Mouse (Mus musculus): ENCODE results near the gene Cox19. TPM values are rescaled to one million over a fixed set of nuclear protein-coding genes. Genes with fewer than 3 reads are reported as not detected.

Cox19 gene
- total and polyA plus RNA-seq, 2 experiments from 2014 or later: 79.4 to 95.5 TPM

- 82% methylated on average over 6 of the region's 6 CpGs for WGBS
- Histone ChIP-seq H3K9me3 (ENCODE audit: low read length) (no peaks in the 10 kb centered on the region), H3K9ac (replicated peaks; ENCODE audit: low read length, poor library complexity, severe bottlenecking) (no peak overlapping the region), H3K4me1 (ENCODE audit: insufficient read depth, low read length) (no peaks in the 10 kb centered on the region), H3K36me3 (ENCODE audit: insufficient read depth, low read length) (peaks cover 27% of the 10 kb centered on the region), H3K27ac (ENCODE audit: low read depth, low read length) (no peak overlapping the region), H3K27me3 (ENCODE audit: insufficient read depth, low read length) (no peaks in the 10 kb centered on the region), H3K4me3 (ENCODE audit: low read depth, low read length) (no peak overlapping the region), H3K4me2 (ENCODE audit: low read depth, low read length, poor library complexity, severe bottlenecking) (no peak overlapping the region)
- ATAC-seq (ENCODE audit: low FRiP score) (no peak), DNase-seq (ENCODE audit: low spot score) (no peak)
- TF ChIP-seq CTCF (IDR thresholded peaks at IDR 0.05): no peak
Measured at GRCm38 (mm10) chr5:139302101-139302500, 49.1 kb downstream of the Cox19 start.

- 79% methylated on average over 5 of the region's 5 CpGs for WGBS
- TF ChIP-seq CTCF (IDR thresholded peaks at IDR 0.05): no peak
- no peaks in the 10 kb centered on the region for H3K27me3 ChIP-seq (ENCODE audit: insufficient read depth, low read length)
- peaks cover 43% of the 10 kb centered on the region for H3K36me3 ChIP-seq (ENCODE audit: insufficient read depth, low read length)
- no peaks in the 10 kb centered on the region for H3K9me3 ChIP-seq (ENCODE audit: low read length)
- no peak overlapping the region for H3K4me2 ChIP-seq (ENCODE audit: low read depth, low read length, poor library complexity, severe bottlenecking)
- no peak overlapping the region for H3K27ac ChIP-seq (ENCODE audit: low read depth, low read length)
- no peak overlapping the region for H3K9ac ChIP-seq (replicated peaks; ENCODE audit: low read length, poor library complexity, severe bottlenecking)
- no peak for DNase-seq (ENCODE audit: low spot score)
- ATAC-seq (ENCODE audit: low FRiP score): no peak
- no peak overlapping the region for H3K4me3 ChIP-seq (ENCODE audit: low read depth, low read length)
- no peaks in the 10 kb centered on the region for H3K4me1 ChIP-seq (ENCODE audit: insufficient read depth, low read length)
Measured at GRCm38 (mm10) chr5:139297745-139298144, 53.5 kb downstream of the Cox19 start.

GRCm38 (mm10) chr5:139297092-139297491, 54.1 kb downstream of the Cox19 start:
- H3K9ac ChIP-seq (replicated peaks; ENCODE audit: low read length, poor library complexity, severe bottlenecking): no peak overlapping the region
- H3K4me2 ChIP-seq (ENCODE audit: low read depth, low read length, poor library complexity, severe bottlenecking): no peak overlapping the region
- TF ChIP-seq CTCF (IDR thresholded peaks at IDR 0.05): no peak
- peaks cover 45% of the 10 kb centered on the region for H3K36me3 ChIP-seq (ENCODE audit: insufficient read depth, low read length)
- 91% methylated on average over 10 of the region's 10 CpGs for WGBS
- no peaks in the 10 kb centered on the region for H3K4me1 ChIP-seq (ENCODE audit: insufficient read depth, low read length)
- H3K27me3 ChIP-seq (ENCODE audit: insufficient read depth, low read length): no peaks in the 10 kb centered on the region
- ATAC-seq (ENCODE audit: low FRiP score) (no peak), DNase-seq (ENCODE audit: low spot score) (no peak)
- no peak overlapping the region for H3K27ac ChIP-seq (ENCODE audit: low read depth, low read length)
- H3K4me3 ChIP-seq (ENCODE audit: low read depth, low read length): no peak overlapping the region
- H3K9me3 ChIP-seq (ENCODE audit: low read length): no peaks in the 10 kb centered on the region

- Histone ChIP-seq H3K4me1 (ENCODE audit: insufficient read depth, low read length) (no peaks in the 10 kb centered on the region), H3K4me2 (ENCODE audit: low read depth, low read length, poor library complexity, severe bottlenecking) (no peak overlapping the region), H3K27ac (ENCODE audit: low read depth, low read length) (no peak overlapping the region), H3K36me3 (ENCODE audit: insufficient read depth, low read length) (peaks cover 38% of the 10 kb centered on the region), H3K9ac (replicated peaks; ENCODE audit: low read length, poor library complexity, severe bottlenecking) (no peak overlapping the region), H3K4me3 (ENCODE audit: low read depth, low read length) (no peak overlapping the region), H3K9me3 (ENCODE audit: low read length) (no peaks in the 10 kb centered on the region), H3K27me3 (ENCODE audit: insufficient read depth, low read length) (no peaks in the 10 kb centered on the region)
- TF ChIP-seq CTCF (IDR thresholded peaks at IDR 0.05): no peak
- 84% methylated on average over 2 of the region's 2 CpGs for WGBS
- ATAC-seq (ENCODE audit: low FRiP score) (no peak), DNase-seq (ENCODE audit: low spot score) (no peak)
Measured at GRCm38 (mm10) chr5:139294089-139294488, 57.1 kb downstream of the Cox19 start.

GRCm38 (mm10) chr5:139291811-139292560, 59.2 kb downstream of the Cox19 start:
- Histone ChIP-seq H3K27me3 (ENCODE audit: insufficient read depth, low read length) (no peaks in the 10 kb centered on the region), H3K36me3 (ENCODE audit: insufficient read depth, low read length) (peaks cover 33% of the 10 kb centered on the region), H3K4me2 (ENCODE audit: low read depth, low read length, poor library complexity, severe bottlenecking) (no peak overlapping the region), H3K27ac (ENCODE audit: low read depth, low read length) (no peak overlapping the region), H3K4me3 (ENCODE audit: low read depth, low read length) (no peak overlapping the region), H3K9ac (replicated peaks; ENCODE audit: low read length, poor library complexity, severe bottlenecking) (no peak overlapping the region), H3K4me1 (ENCODE audit: insufficient read depth, low read length) (no peaks in the 10 kb centered on the region), H3K9me3 (ENCODE audit: low read length) (no peaks in the 10 kb centered on the region)
- ATAC-seq (ENCODE audit: low FRiP score): no peak
- no peak for DNase-seq (ENCODE audit: low spot score)
- 68% methylated on average over 6 of the region's 6 CpGs for WGBS
- TF ChIP-seq CTCF (IDR thresholded peaks at IDR 0.05): no peak

GRCm38 (mm10) chr5:139290467-139291259, 60.6 kb downstream of the Cox19 start:
- 86% methylated on average over 12 of the region's 12 CpGs for WGBS
- ATAC-seq (ENCODE audit: low FRiP score): no peak

More at GRCm38 (mm10) chr5:139290467-139291259, 60.6 kb downstream of the Cox19 start:
- H3K4me1 ChIP-seq (ENCODE audit: insufficient read depth, low read length): no peaks in the 10 kb centered on the region
- no peak for TF ChIP-seq CTCF (IDR thresholded peaks at IDR 0.05)
- H3K27me3 ChIP-seq (ENCODE audit: insufficient read depth, low read length): no peaks in the 10 kb centered on the region
- H3K9ac ChIP-seq (replicated peaks; ENCODE audit: low read length, poor library complexity, severe bottlenecking): no peak overlapping the region
- H3K27ac ChIP-seq (ENCODE audit: low read depth, low read length): no peak overlapping the region
- H3K4me3 ChIP-seq (ENCODE audit: low read depth, low read length): no peak overlapping the region
- H3K9me3 ChIP-seq (ENCODE audit: low read length): no peaks in the 10 kb centered on the region
- no peak for DNase-seq (ENCODE audit: low spot score)
- H3K4me2 ChIP-seq (ENCODE audit: low read depth, low read length, poor library complexity, severe bottlenecking): no peak overlapping the region
- peaks cover 32% of the 10 kb centered on the region for H3K36me3 ChIP-seq (ENCODE audit: insufficient read depth, low read length)

Data from midbrain, postnatal 0 days (tissue).